In the genomic region with DNA sequence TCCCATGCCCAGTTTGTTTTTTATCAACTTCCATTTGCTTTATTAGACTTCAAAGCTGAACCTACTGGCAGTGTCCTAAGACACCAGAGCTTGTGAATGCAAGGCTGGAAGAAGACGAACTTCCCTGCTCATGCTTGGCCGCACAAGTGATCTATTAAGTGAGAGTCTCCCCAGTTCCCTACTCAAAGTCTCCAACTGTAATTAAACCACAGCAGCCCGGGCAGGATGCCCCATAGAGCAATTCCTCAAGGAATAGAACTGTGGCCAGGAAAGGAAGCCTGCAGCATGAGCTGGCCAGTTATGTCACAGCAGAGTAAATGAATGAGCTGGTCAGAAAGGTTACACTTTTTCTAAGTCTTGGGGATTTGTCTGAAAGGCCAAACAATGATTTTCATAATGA, we compare ENCODE assay signal across 11 mouse cellular contexts.
DNase-seq lines count a peak whose midpoint lies in the region; ATAC-seq and TF ChIP-seq lines count a peak whose summit lies in the region.
"Had no signal": no experiment of that assay in that cellular context is flagged by ENCODE, and none has a peak within 500 bp of the region (broad histone marks: within the 10 kb centered on the region; RNA-seq: fewer than 3 reads in every experiment).

No protein-coding gene starts in this region.

- peak; percentile 38 for DNase-seq in midbrain, postnatal 0 days (ENCODE audit: low spot score)
- DNase-seq in adrenal gland, postnatal 36 days, result peak; percentile 28 to 51
- DNase-seq in heart, postnatal 10 days, result peak; percentile 41 to 50
- DNase-seq in lung, postnatal 14 days, result peak; percentile 55
- no peak for DNase-seq in T-cell, adult 2 months (ENCODE audit: low spot score)
- DNase-seq: layer of hippocampus, adult 9-11 months; right cerebral cortex, postnatal 25 days had no signal

- no peaks in the 10 kb centered on the region for H3K27me3 ChIP-seq in midbrain, postnatal 0 days (ENCODE audit: insufficient read depth, low read length)
- no peaks in the 10 kb centered on the region for H3K27me3 ChIP-seq in midbrain, embryonic 15.5 days (replicated peaks)
- H3K27me3 ChIP-seq in neural tube, embryonic 15.5 days (replicated peaks), result no peaks in the 10 kb centered on the region
- H3K27me3 ChIP-seq: embryonic facial prominence, embryonic 15.5 days; heart, embryonic 13.5 days had no signal

- TF ChIP-seq CTCF in midbrain, postnatal 0 days (IDR thresholded peaks at IDR 0.05), result no peak

- no peak overlapping the region for H3K9ac ChIP-seq in midbrain, postnatal 0 days (replicated peaks; ENCODE audit: low read length, poor library complexity, severe bottlenecking)
- no peak overlapping the region for H3K9ac ChIP-seq in midbrain, embryonic 15.5 days
- no peak overlapping the region for H3K9ac ChIP-seq in neural tube, embryonic 15.5 days (replicated peaks)
- H3K9ac ChIP-seq: embryonic facial prominence, embryonic 15.5 days; heart, embryonic 13.5 days had no signal

- no peak overlapping the region for H3K4me2 ChIP-seq in midbrain, postnatal 0 days (ENCODE audit: low read depth, low read length, poor library complexity, severe bottlenecking)
- no peak overlapping the region for H3K4me2 ChIP-seq in midbrain, embryonic 15.5 days
- H3K4me2 ChIP-seq in neural tube, embryonic 15.5 days, result no peak overlapping the region
- H3K4me2 ChIP-seq: embryonic facial prominence, embryonic 15.5 days; heart, embryonic 13.5 days had no signal

- H3K9me3 ChIP-seq in midbrain, postnatal 0 days (ENCODE audit: low read length), result no peaks in the 10 kb centered on the region
- H3K9me3 ChIP-seq in midbrain, embryonic 15.5 days, result no peaks in the 10 kb centered on the region
- no peaks in the 10 kb centered on the region for H3K9me3 ChIP-seq in neural tube, embryonic 15.5 days (replicated peaks)
- H3K9me3 ChIP-seq: embryonic facial prominence, embryonic 15.5 days; heart, embryonic 13.5 days had no signal

- peaks cover 6% of the 10 kb centered on the region; the same call in 1 of the 2 replicates for H3K4me1 ChIP-seq in midbrain, postnatal 0 days (ENCODE audit: insufficient read depth, low read length)
- peaks cover 15% of the 10 kb centered on the region for H3K4me1 ChIP-seq in midbrain, embryonic 15.5 days
- H3K4me1 ChIP-seq in neural tube, embryonic 15.5 days, result peaks cover 17% of the 10 kb centered on the region

- no peaks in the 10 kb centered on the region for H3K36me3 ChIP-seq in midbrain, postnatal 0 days (ENCODE audit: insufficient read depth, low read length)
- no peaks in the 10 kb centered on the region for H3K36me3 ChIP-seq in midbrain, embryonic 15.5 days (replicated peaks)
- H3K36me3 ChIP-seq in neural tube, embryonic 15.5 days, result no peaks in the 10 kb centered on the region
- H3K36me3 ChIP-seq: embryonic facial prominence, embryonic 15.5 days; heart, embryonic 13.5 days had no signal

- ATAC-seq in midbrain, postnatal 0 days (ENCODE audit: low FRiP score), result no peak
- no peak for ATAC-seq in midbrain, embryonic 15.5 days (replicated peaks)
- ATAC-seq in neural tube, embryonic 15.5 days (ENCODE audit: low FRiP score), result no peak

- intact Hi-C loops in heart, postnatal 10 days (cut with DNase I), result no loop called here

- 42% methylated on average over 3 of the region's 3 CpGs for WGBS in midbrain, postnatal 0 days
- 38% methylated on average over 3 of the region's 3 CpGs for WGBS in midbrain, embryonic 15.5 days
- 29% methylated on average over 3 of the region's 3 CpGs for WGBS in neural tube, embryonic 15.5 days

- no peak overlapping the region for H3K27ac ChIP-seq in midbrain, postnatal 0 days (ENCODE audit: low read depth, low read length)
- H3K27ac ChIP-seq in midbrain, embryonic 15.5 days, result no peak overlapping the region
- no peak overlapping the region for H3K27ac ChIP-seq in neural tube, embryonic 15.5 days (replicated peaks)
- H3K27ac ChIP-seq: embryonic facial prominence, embryonic 15.5 days; heart, embryonic 13.5 days had no signal

- H3K4me3 ChIP-seq in midbrain, postnatal 0 days (ENCODE audit: low read depth, low read length), result no peak overlapping the region
- no peak overlapping the region for H3K4me3 ChIP-seq in midbrain, embryonic 15.5 days
- no peak overlapping the region for H3K4me3 ChIP-seq in neural tube, embryonic 15.5 days (replicated peaks)
- H3K4me3 ChIP-seq: embryonic facial prominence, embryonic 15.5 days; heart, embryonic 13.5 days had no signal
